18 mouse cellular contexts compared by ENCODE assay signal in the genomic region with DNA sequence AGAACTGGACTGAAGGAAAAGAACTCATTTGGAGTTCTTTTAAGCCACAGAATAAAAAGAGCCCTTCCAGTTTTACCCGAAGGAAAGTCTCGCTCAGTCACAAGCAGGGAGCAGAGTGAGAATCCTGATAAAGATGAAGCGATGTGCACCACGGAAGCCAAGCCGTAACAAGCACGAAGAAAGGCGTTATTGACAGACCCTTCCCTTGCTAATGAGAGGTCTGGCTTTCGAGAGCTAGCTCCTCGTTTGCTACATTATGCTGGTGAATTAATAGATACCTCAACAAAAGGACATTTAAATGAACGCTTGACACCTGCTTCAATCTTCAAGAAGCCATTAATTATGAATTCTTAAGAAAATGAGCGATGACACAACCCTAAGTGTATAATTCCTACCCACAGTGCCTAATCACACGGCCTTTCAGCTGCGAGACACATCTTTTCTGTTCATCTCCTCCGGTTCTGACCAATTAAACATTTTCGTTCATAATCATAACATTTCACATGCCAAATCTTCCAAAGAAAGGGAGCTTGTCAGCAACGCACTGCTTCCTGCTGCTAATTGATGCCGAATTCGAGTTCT.
A peak's percentile ranks its signal among the peaks of the same experiment; 100 is the strongest.
DNase-seq lines count a peak whose midpoint lies in the region; ATAC-seq and TF ChIP-seq lines count a peak whose summit lies in the region.
"Had no signal": no experiment of that assay in that cellular context is flagged by ENCODE, and none has a peak within 500 bp of the region (broad histone marks: within the 10 kb centered on the region; RNA-seq: fewer than 3 reads in every experiment).

No protein-coding gene starts in this region.

- ATAC-seq in forebrain, embryonic 12.5 days (ENCODE audit: low FRiP score) = peak; percentile 71
- ATAC-seq in forebrain, embryonic 16.5 days = peak; percentile 75
- ATAC-seq: hindbrain, embryonic 16.5 days; inflammation-experienced regulatory T-cells, adult 6 months; intestine, postnatal 0 days had no signal

- H3K36me3 ChIP-seq in forebrain, embryonic 12.5 days (replicated peaks) = no peaks in the 10 kb centered on the region
- no peaks in the 10 kb centered on the region for H3K36me3 ChIP-seq in forebrain, embryonic 16.5 days (ENCODE audit: control insufficient read depth, insufficient read depth)
- H3K36me3 ChIP-seq: embryonic facial prominence, embryonic 10.5 days; heart, embryonic 12.5 days; hindbrain, embryonic 10.5 days had no signal

- no peak for TF ChIP-seq POLR2A in brain, embryonic 14.5 days (IDR thresholded peaks at IDR 0.05; ENCODE audit: borderline replicate concordance, extremely low read depth, insufficient read depth, insufficient read length, poor library complexity, severe bottlenecking)

- no peak overlapping the region for H3K4me3 ChIP-seq in left cerebral cortex, adult 2 months
- H3K4me3 ChIP-seq in forebrain, embryonic 12.5 days (replicated peaks) = no peak overlapping the region
- no peak overlapping the region for H3K4me3 ChIP-seq in forebrain, embryonic 16.5 days (replicated peaks; ENCODE audit: low read length)
- H3K4me3 ChIP-seq: embryonic facial prominence, embryonic 10.5 days; gastrocnemius, adult 2 months; heart, embryonic 12.5 days; hindbrain, embryonic 10.5 days had no signal

- WGBS in forebrain, embryonic 12.5 days = 34% methylated on average over 18 of the region's 18 CpGs
- 9% methylated on average over 18 of the region's 18 CpGs for WGBS in forebrain, embryonic 16.5 days

- intact Hi-C loops in left cerebral cortex, adult 2 months (cut with DNase I) = no loop called here
- intact Hi-C loops in left cerebral cortex, postnatal 10 days (cut with DNase I) = no loop called here

- H3K9ac ChIP-seq in forebrain, embryonic 12.5 days = no peak overlapping the region
- H3K9ac ChIP-seq in forebrain, embryonic 16.5 days (replicated peaks; ENCODE audit: low read depth, low read length) = no peak overlapping the region
- H3K9ac ChIP-seq: heart, embryonic 12.5 days had no signal

- peaks cover 33% of the 10 kb centered on the region for H3K4me1 ChIP-seq in forebrain, embryonic 12.5 days
- H3K4me1 ChIP-seq in forebrain, embryonic 16.5 days (replicated peaks; ENCODE audit: control insufficient read depth, insufficient read depth, low read length) = peaks cover 56% of the 10 kb centered on the region

- no peak overlapping the region for H3K4me2 ChIP-seq in forebrain, embryonic 12.5 days
- H3K4me2 ChIP-seq in forebrain, embryonic 16.5 days (ENCODE audit: low read length) = peak overlapping the region; percentile 40
- H3K4me2 ChIP-seq: heart, embryonic 12.5 days had no signal

- H3K27ac ChIP-seq in left cerebral cortex, adult 2 months = peak overlapping the region; percentile 51; the same call in 1 of the 2 replicates
- peak overlapping the region; percentile 75 for H3K27ac ChIP-seq in forebrain, embryonic 12.5 days
- H3K27ac ChIP-seq in forebrain, embryonic 16.5 days (ENCODE audit: low read length) = peak overlapping the region; percentile 59
- H3K27ac ChIP-seq: embryonic facial prominence, embryonic 10.5 days; gastrocnemius, adult 2 months had no signal

- H3K9me3 ChIP-seq in forebrain, embryonic 12.5 days = no peaks in the 10 kb centered on the region
- no peaks in the 10 kb centered on the region for H3K9me3 ChIP-seq in forebrain, embryonic 16.5 days (ENCODE audit: control insufficient read depth, low read length)
- H3K9me3 ChIP-seq: embryonic facial prominence, embryonic 10.5 days; heart, embryonic 12.5 days; hindbrain, embryonic 10.5 days had no signal

- H3K27me3 ChIP-seq in forebrain, embryonic 12.5 days = peaks cover 33% of the 10 kb centered on the region; the same call in 1 of the 2 replicates
- no peaks in the 10 kb centered on the region for H3K27me3 ChIP-seq in forebrain, embryonic 16.5 days (replicated peaks; ENCODE audit: control insufficient read depth, insufficient read depth, low read length)
- H3K27me3 ChIP-seq: heart, embryonic 12.5 days had no signal

- no peak for DNase-seq in left cerebral cortex, adult 2 months (ENCODE audit: extremely low spot score in 1 of 2, low spot score in 2 of 2)
- DNase-seq in left cerebral cortex, postnatal 10 days (ENCODE audit: extremely low spot score in 1 of 2, low spot score in 2 of 2) = no peak
- DNase-seq in brain, embryonic 14.5 days (ENCODE audit: low read depth) = peak; percentile 91
- no peak for DNase-seq in kidney, postnatal 10 days
- DNase-seq in adrenal gland, postnatal 14 days = no peak
- DNase-seq: adrenal gland, postnatal 10 days; cerebellum, adult 2 months; cerebellum, postnatal 10 days; gastrocnemius, adult 2 months; gastrocnemius, postnatal 25 days had no signal

- no peak for TF ChIP-seq CTCF in left cerebral cortex, adult 2 months (IDR thresholded peaks at IDR 0.05)
- TF ChIP-seq CTCF in brain, embryonic 14.5 days (IDR thresholded peaks at IDR 0.05; ENCODE audit: borderline replicate concordance, extremely low read depth, insufficient read depth, insufficient read length) = no peak
